Mouse (Mus musculus) heart, embryonic 14.5 days (tissue): ENCODE data around the gene Elf2. TPM values are rescaled to one million over a fixed set of nuclear protein-coding genes. Genes with fewer than 3 reads are reported as not detected.

ENCODE experiments used
- ATAC-seq: fragments of 200-750 bp; cut with Nextera tagmentation; 2 replicates; pipeline ENCODE4 v1.8.0; 2017; ENCODE audit warnings: low read depth, moderate TSS enrichment; ENCODE audit not compliant: insufficient number of reproducible peaks, insufficient read depth, low FRiP score
- H3K27ac ChIP-seq, 2 experiments: fragments of 200-500 bp in 1 of 2; fragments of 300-500 bp in 1 of 2; sonication (generic) in 1 of 2; replicated peaks in 1 of 2; 2 replicates each; pipeline ENCODE4 v1.5.1; 2012 to 2014; ENCODE audit warnings: low read depth in 2 of 2, low read length in 2 of 2, control low read depth in 1 of 2, mild to moderate bottlenecking in 1 of 2, mixed read lengths in 1 of 2; ENCODE audit not compliant: control insufficient read depth in 1 of 2, insufficient read depth in 1 of 2
- H3K27me3 ChIP-seq: fragments of 300-500 bp; sonication (generic); 2 replicates; pipeline ENCODE4 v1.6.1; 2014; ENCODE audit warnings: mild to moderate bottlenecking, low read length, control low read depth; ENCODE audit not compliant: control insufficient read depth, insufficient read depth
- H3K36me3 ChIP-seq: fragments of 300-500 bp; sonication (generic); 2 replicates; pipeline ENCODE4 v1.6.1; 2014; ENCODE audit warnings: mild to moderate bottlenecking, control low read depth, low read length, mixed read lengths; ENCODE audit not compliant: control insufficient read depth, insufficient read depth
- H3K4me1 ChIP-seq, 2 experiments: fragments of 200-500 bp in 1 of 2; fragments of 300-500 bp in 1 of 2; sonication (generic) in 1 of 2; 2 replicates each; pipeline ENCODE4 v1.6.1; 2012 to 2014; ENCODE audit warnings: low read length in 2 of 2, control low read depth in 1 of 2, mixed read lengths in 1 of 2; ENCODE audit not compliant: control insufficient read depth in 2 of 2, insufficient read depth in 2 of 2
- H3K4me2 ChIP-seq: fragments of 300-500 bp; sonication (generic); 2 replicates; pipeline ENCODE4 v1.6.1; 2014; ENCODE audit warnings: mild to moderate bottlenecking, low read length
- H3K4me3 ChIP-seq, 2 experiments: fragments of 200-500 bp in 1 of 2; fragments of 300-500 bp in 1 of 2; sonication (generic) in 1 of 2; 2 replicates each; pipeline ENCODE4 v1.5.1; 2012 to 2014; ENCODE audit warnings: low read length in 2 of 2, mild to moderate bottlenecking in 2 of 2, control low read depth in 1 of 2, low read depth in 1 of 2, moderate library complexity in 1 of 2; ENCODE audit not compliant: control insufficient read depth in 1 of 2, insufficient read depth in 1 of 2
- H3K9ac ChIP-seq: fragments of 300-500 bp; sonication (generic); 2 replicates; pipeline ENCODE4 v1.6.1; 2014; ENCODE audit warnings: mild to moderate bottlenecking, low read length
- H3K9me3 ChIP-seq: fragments of 300-500 bp; sonication (generic); 2 replicates; pipeline ENCODE4 v1.6.1; 2016; ENCODE audit warnings: low read length, control low read depth; ENCODE audit not compliant: control insufficient read depth
- WGBS: fragments of 180-500 bp; shearing (Covaris S2); extraction: QIAGEN DNeasy Blood & Tissue Kit; methylation state at CpG from one replicate; pipeline ENCODE4 v1.1.7; 2014; 5-methylcytosine and 5-hydroxymethylcytosine counted together
- polyA plus RNA-seq: library from polyadenylated mRNA; unstranded; fragments of >200 nt; fragmentation: Nextera tagmentation; extraction: Ambion mirVana; gene quantifications from 2 replicates; pipeline ENCODE4 v1.2.1, GENCODE M21; 2014

The Elf2 gene
- polyA plus RNA-seq, 1 experiment from 2014 or later = 60.7 TPM

GRCm38 (mm10) chr3:51276421-51277111 lies 63.9 kb downstream of the Elf2 start:
- ATAC-seq = peak; percentile 59

GRCm38 (mm10) chr3:51275956-51276398 lies 64.5 kb downstream of the Elf2 start:
- peak overlapping the region; percentile 97 to 99 for H3K27ac ChIP-seq
- H3K36me3 ChIP-seq = no peaks in the 10 kb centered on the region
- ATAC-seq = peak; percentile 95
- H3K27me3 ChIP-seq = no peaks in the 10 kb centered on the region
- peak overlapping the region; percentile 99 for H3K9ac ChIP-seq
- H3K4me3 ChIP-seq = peak overlapping the region; percentile 99
- under 1% methylated on average over 32 of the region's 33 CpGs for WGBS
- peaks cover 0 to 14% of the 10 kb centered on the region in 2 experiments; a peak in 2 of 4 replicates for H3K4me1 ChIP-seq
- no peaks in the 10 kb centered on the region for H3K9me3 ChIP-seq
- H3K4me2 ChIP-seq = peak overlapping the region; percentile 88

More at GRCm38 (mm10) chr3:51276421-51277111, 63.9 kb downstream of the Elf2 start:
- H3K4me2 ChIP-seq = peak overlapping the region; percentile 69
- H3K27ac ChIP-seq = peak overlapping the region; percentile 97 to 99
- H3K4me3 ChIP-seq = peak overlapping the region; percentile 99
- peak overlapping the region; percentile 99 for H3K9ac ChIP-seq
- H3K9me3 ChIP-seq = no peaks in the 10 kb centered on the region
- no peaks in the 10 kb centered on the region for H3K27me3 ChIP-seq
- H3K4me1 ChIP-seq = peaks cover 0 to 13% of the 10 kb centered on the region in 2 experiments; a peak in 2 of 4 replicates
- H3K36me3 ChIP-seq = no peaks in the 10 kb centered on the region
- under 1% methylated on average over 61 of the region's 93 CpGs for WGBS

GRCm38 (mm10) chr3:51270069-51270817 lies 70.2 kb downstream of the Elf2 start:
- H3K36me3 ChIP-seq = peaks cover 15% of the 10 kb centered on the region
- 0 out of 2 replicates have a peak, but pooled peaks have one; percentile 69 for ATAC-seq
- no peak overlapping the region for H3K4me3 ChIP-seq
- peak overlapping the region; percentile 53 for H3K4me2 ChIP-seq
- peak overlapping the region; percentile 92 to 93 for H3K27ac ChIP-seq
- WGBS = 36% methylated on average over 12 of the region's 12 CpGs
- peaks cover 6 to 38% of the 10 kb centered on the region in 2 experiments for H3K4me1 ChIP-seq
- peak overlapping the region; percentile 66 for H3K9ac ChIP-seq
- no peaks in the 10 kb centered on the region for H3K9me3 ChIP-seq
- H3K27me3 ChIP-seq = no peaks in the 10 kb centered on the region

GRCm38 (mm10) chr3:51268434-51268833 lies 72.0 kb downstream of the Elf2 start:
- peaks cover 6 to 32% of the 10 kb centered on the region in 2 experiments for H3K4me1 ChIP-seq
- no peaks in the 10 kb centered on the region for H3K9me3 ChIP-seq
- 32% methylated on average over 12 of the region's 12 CpGs for WGBS
- H3K4me3 ChIP-seq = peak overlapping the region in 1 of 2 experiments; percentile 4; a peak in 2 of 4 replicates
- H3K36me3 ChIP-seq = peaks cover 33% of the 10 kb centered on the region
- H3K9ac ChIP-seq = peak overlapping the region; percentile 65
- no peaks in the 10 kb centered on the region for H3K27me3 ChIP-seq
- peak overlapping the region; percentile 61 for H3K4me2 ChIP-seq
- ATAC-seq = peak; percentile 75; the same call in 1 of the 2 replicates
- H3K27ac ChIP-seq = peak overlapping the region; percentile 92 to 99

GRCm38 (mm10) chr3:51262942-51263341 lies 77.5 kb downstream of the Elf2 start:
- H3K4me3 ChIP-seq = no peak overlapping the region
- ATAC-seq = no peak
- no peaks in the 10 kb centered on the region for H3K27me3 ChIP-seq
- no peak overlapping the region for H3K27ac ChIP-seq
- H3K4me2 ChIP-seq = no peak overlapping the region
- H3K36me3 ChIP-seq = peaks cover 86% of the 10 kb centered on the region
- H3K9ac ChIP-seq = no peak overlapping the region
- no peaks in the 10 kb centered on the region for H3K9me3 ChIP-seq
- H3K4me1 ChIP-seq = peaks cover 0 to 18% of the 10 kb centered on the region in 2 experiments; a peak in 3 of 4 replicates
- WGBS = 71% methylated on average over 8 of the region's 8 CpGs

DNA sequence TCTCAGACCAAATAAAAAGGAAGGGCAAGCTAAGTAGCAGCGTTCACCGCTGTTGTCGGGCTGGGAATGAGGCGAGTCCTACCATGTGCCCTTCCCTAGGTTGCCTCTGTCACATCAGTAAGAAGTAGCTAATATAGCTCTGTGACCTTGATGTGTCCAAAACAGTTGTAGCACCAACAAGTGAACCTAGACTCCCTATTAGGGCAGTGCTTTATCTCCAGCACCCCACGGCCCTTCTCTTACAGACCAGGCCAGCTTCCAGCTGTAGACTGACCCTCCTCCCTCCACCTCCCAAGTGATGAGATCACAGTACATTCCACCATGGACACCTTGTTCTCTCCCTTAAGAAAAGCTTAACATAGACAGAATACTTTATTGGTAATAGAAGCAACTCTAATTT lies 82.4 kb downstream of the Elf2 start:
- H3K36me3 ChIP-seq = peaks cover 99% of the 10 kb centered on the region
- H3K27ac ChIP-seq = peak overlapping the region in 1 of 2 experiments; percentile 61; a peak in 2 of 4 replicates
- WGBS = 63% methylated on average over 5 of the region's 5 CpGs
- no peak overlapping the region for H3K4me3 ChIP-seq
- H3K9me3 ChIP-seq = no peaks in the 10 kb centered on the region
- H3K27me3 ChIP-seq = no peaks in the 10 kb centered on the region
- no peak overlapping the region for H3K9ac ChIP-seq
- ATAC-seq = no peak
- no peak overlapping the region for H3K4me2 ChIP-seq
- H3K4me1 ChIP-seq = peaks cover 0 to 11% of the 10 kb centered on the region in 2 experiments; a peak in 2 of 4 replicates

DNA sequence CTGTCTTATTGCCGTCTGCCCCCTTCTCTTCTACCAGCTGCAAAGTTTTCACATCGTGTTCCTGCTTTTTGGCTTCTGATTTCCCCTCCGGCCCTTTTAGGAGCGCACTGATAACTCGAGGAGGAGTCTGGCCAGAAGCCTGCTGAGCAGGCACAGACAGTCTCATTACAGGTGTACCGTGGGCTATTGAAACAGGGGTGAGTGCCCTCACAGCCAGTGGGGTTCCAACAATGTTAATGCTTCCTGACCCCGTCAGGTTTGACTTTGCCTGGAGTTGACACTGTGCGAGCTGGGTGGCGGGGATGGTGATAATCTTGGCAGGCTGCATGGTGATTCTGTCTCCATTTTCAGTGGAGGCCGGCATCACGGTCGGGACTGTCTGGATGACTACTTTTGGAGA lies 84.0 kb downstream of the Elf2 start:
- Histone ChIP-seq H3K27ac (no peak overlapping the region), H3K4me1 (peaks cover 0 to 11% of the 10 kb centered on the region in 2 experiments; a peak in 2 of 4 replicates), H3K4me3 (no peak overlapping the region), H3K9ac (no peak overlapping the region), H3K4me2 (no peak overlapping the region), H3K27me3 (no peaks in the 10 kb centered on the region), H3K36me3 (peaks cover 98% of the 10 kb centered on the region), H3K9me3 (no peaks in the 10 kb centered on the region)
- 84% methylated on average over 12 of the region's 12 CpGs for WGBS
- no peak for ATAC-seq
